Mouse (Mus musculus) lung, embryonic 14.5 days (tissue): ENCODE results near the gene Pex5. TPM values are rescaled to one million over a fixed set of nuclear protein-coding genes. Genes with fewer than 3 reads are reported as not detected.

Experiments
- ATAC-seq: fragments of 200-750 bp; cut with Nextera tagmentation; 2 replicates; pipeline ENCODE4 v1.8.0; 2017; ENCODE audit warnings: mild to moderate bottlenecking, moderate TSS enrichment, moderate library complexity; ENCODE audit not compliant: insufficient read depth
- DNase-seq: peaks from one replicate; pipeline ENCODE4 v3.0.0-alpha.2; 2015
- H3K27ac ChIP-seq: fragments of 300-500 bp; sonication (generic); 2 replicates; pipeline ENCODE4 v1.5.1; 2014; ENCODE audit warnings: low read depth, mild to moderate bottlenecking, moderate library complexity
- H3K27me3 ChIP-seq: fragments of 300-500 bp; sonication (generic); 2 replicates; pipeline ENCODE4 v1.6.1; 2014; ENCODE audit warnings: low read length, control low read depth; ENCODE audit not compliant: insufficient read depth
- H3K36me3 ChIP-seq: fragments of 300-500 bp; sonication (generic); 2 replicates; pipeline ENCODE4 v1.6.1; 2014; ENCODE audit warnings: control low read depth; ENCODE audit not compliant: insufficient read depth
- H3K4me1 ChIP-seq: fragments of 300-500 bp; sonication (generic); 2 replicates; pipeline ENCODE4 v1.6.1; 2014; ENCODE audit warnings: antibody characterized with exemption, control low read depth; ENCODE audit not compliant: insufficient read depth
- H3K4me2 ChIP-seq: fragments of 300-500 bp; sonication (generic); 2 replicates; pipeline ENCODE4 v1.6.1; 2014; ENCODE audit warnings: mild to moderate bottlenecking
- H3K4me3 ChIP-seq: fragments of 300-500 bp; sonication (generic); 2 replicates; pipeline ENCODE4 v1.5.1; 2014; ENCODE audit warnings: low read depth, low read length
- H3K9ac ChIP-seq: fragments of 300-500 bp; sonication (generic); 2 replicates; pipeline ENCODE4 v1.6.1; 2014
- H3K9me3 ChIP-seq: fragments of 300-500 bp; sonication (generic); 2 replicates; pipeline ENCODE4 v1.6.1; 2016; ENCODE audit warnings: low read depth, low read length, control low read depth
- CTCF ChIP-seq: IDR thresholded peaks from 2 replicates; pipeline ENCODE4 v1.5.1; 2016; ENCODE audit warnings: antibody characterized with exemption, low read depth
- WGBS: fragments of 180-500 bp; shearing (Covaris S2); extraction: QIAGEN DNeasy Blood & Tissue Kit; methylation state at CpG from one replicate; pipeline ENCODE4 v1.1.7; 2014; 5-methylcytosine and 5-hydroxymethylcytosine counted together
- polyA plus RNA-seq: library from polyadenylated mRNA; unstranded; fragments of >200 nt; fragmentation: Nextera tagmentation; extraction: Ambion mirVana; gene quantifications from 2 replicates; pipeline ENCODE4 v1.2.1, GENCODE M21; 2014

Gene Pex5
- polyA plus RNA-seq, 1 experiment from 2014 or later: 31.3 TPM

GRCm38 (mm10) chr6:124449668-124450383 is 35.0 kb upstream of the Pex5 start:
- no peak overlapping the region for H3K9ac ChIP-seq

DNA sequence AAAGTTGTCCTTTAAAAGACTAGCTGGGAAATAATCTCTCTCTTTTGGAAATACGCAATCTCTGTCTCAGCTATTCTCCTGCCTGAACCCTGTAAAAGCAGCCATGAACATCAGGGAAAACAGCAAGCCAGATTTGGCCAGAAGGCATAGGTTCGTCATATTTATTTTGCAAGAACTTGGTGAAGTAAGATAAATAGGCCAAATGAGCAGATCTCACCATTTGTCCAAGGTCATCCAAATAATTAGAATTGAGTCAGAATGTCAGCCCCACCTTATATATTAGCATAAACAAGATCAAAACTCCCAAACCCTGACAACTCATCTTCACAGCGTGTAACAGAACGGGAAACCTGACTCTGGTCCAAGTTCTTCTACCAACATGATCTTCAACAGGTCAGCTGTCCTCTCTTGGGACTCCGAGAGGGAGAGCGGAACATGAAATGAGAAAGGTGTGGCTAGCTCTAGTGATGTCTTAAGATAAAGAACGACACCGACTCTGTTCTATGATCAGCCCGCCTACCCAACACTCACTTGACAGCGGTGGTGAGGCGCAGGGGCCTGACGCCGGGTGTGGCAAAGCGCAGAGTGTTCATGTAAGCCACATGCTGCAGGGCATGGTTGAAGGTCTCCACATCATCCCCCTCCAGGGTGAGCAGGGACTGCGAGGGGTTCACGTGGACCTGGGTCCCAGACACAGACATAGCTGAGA is 34.2 kb upstream of the Pex5 start:
- Histone ChIP-seq H3K36me3 (no peaks in the 10 kb centered on the region), H3K9me3 (no peaks in the 10 kb centered on the region), H3K4me3 (no peak overlapping the region), H3K4me1 (no peaks in the 10 kb centered on the region), H3K4me2 (no peak overlapping the region), H3K9ac (no peak overlapping the region), H3K27me3 (no peaks in the 10 kb centered on the region), H3K27ac (no peak overlapping the region)
- TF ChIP-seq CTCF: no peak
- ATAC-seq: no peak
- no peak for DNase-seq
- WGBS: 86% methylated on average over 16 of the region's 16 CpGs

More at GRCm38 (mm10) chr6:124449668-124450383, 35.0 kb upstream of the Pex5 start:
- Histone ChIP-seq H3K27me3 (no peaks in the 10 kb centered on the region), H3K27ac (no peak overlapping the region), H3K4me1 (no peaks in the 10 kb centered on the region), H3K9me3 (no peaks in the 10 kb centered on the region), H3K4me2 (no peak overlapping the region), H3K36me3 (no peaks in the 10 kb centered on the region), H3K4me3 (no peak overlapping the region)
- TF ChIP-seq CTCF: no peak
- DNase-seq (no peak), ATAC-seq (no peak)
- WGBS: 75% methylated on average over 18 of the region's 18 CpGs

DNA sequence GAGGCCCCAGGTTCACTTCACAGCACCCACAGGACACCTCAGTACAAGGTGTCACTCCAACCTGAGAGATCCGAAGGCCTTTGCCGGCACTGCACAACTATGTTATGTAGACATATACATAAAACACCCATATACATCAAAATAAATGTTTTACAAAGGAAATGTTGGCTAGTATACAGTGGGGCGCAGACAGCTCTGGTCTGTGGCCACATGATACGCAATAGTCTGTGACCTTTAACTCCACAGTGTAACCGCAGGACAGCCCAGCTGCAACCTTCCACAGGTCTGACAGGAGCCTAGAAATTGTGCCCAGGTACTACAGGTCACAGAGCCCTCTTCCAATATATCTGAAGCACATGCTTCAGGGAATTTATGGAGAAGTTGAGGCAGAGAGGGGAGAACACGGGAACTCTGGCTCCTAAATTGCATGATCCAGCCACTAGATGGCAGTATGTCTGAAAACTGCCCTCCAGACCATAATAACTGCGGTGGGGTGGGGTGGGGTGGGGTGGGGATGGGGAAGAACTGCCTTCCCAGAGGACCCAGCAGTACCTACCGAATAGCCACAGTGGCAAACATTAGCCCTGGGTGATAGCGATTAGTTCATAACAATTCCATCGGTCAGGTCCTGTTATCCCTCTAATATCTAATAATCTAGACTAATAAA is 33.5 kb upstream of the Pex5 start:
- no peaks in the 10 kb centered on the region for H3K36me3 ChIP-seq
- H3K4me2 ChIP-seq: no peak overlapping the region
- no peaks in the 10 kb centered on the region for H3K27me3 ChIP-seq
- no peak overlapping the region for H3K27ac ChIP-seq
- H3K4me1 ChIP-seq: no peaks in the 10 kb centered on the region
- peak; percentile 15 for DNase-seq
- H3K9me3 ChIP-seq: no peaks in the 10 kb centered on the region
- WGBS: 67% methylated on average over 10 of the region's 10 CpGs
- H3K4me3 ChIP-seq: no peak overlapping the region
- H3K9ac ChIP-seq: no peak overlapping the region
- no peak for ATAC-seq
- peak; percentile 45 for TF ChIP-seq CTCF

DNA sequence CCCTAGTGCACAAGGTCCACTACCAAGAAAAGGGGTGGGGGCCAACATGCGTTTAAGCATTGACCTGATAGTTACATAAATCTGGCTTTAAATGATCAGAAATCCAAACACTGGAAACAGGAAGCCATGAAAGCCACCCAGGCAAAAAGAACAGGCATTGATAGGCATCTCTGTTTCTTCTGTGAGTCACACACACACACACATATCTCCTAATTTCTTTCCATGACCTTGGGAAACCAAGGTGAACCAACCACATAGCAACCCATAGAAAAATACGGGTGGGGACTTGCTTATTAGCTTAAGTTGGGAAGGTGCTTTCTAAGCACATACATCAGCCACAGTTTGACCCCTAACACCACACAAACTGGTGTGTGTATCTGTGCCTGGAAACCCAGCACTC is 32.5 kb upstream of the Pex5 start:
- Histone ChIP-seq H3K36me3 (no peaks in the 10 kb centered on the region), H3K27me3 (no peaks in the 10 kb centered on the region), H3K9me3 (no peaks in the 10 kb centered on the region), H3K4me3 (no peak overlapping the region), H3K27ac (no peak overlapping the region), H3K9ac (no peak overlapping the region), H3K4me2 (no peak overlapping the region), H3K4me1 (no peaks in the 10 kb centered on the region)
- no peak for TF ChIP-seq CTCF
- DNase-seq: no peak
- ATAC-seq: no peak
- WGBS: 71% methylated on average over 2 of the region's 2 CpGs

- Histone ChIP-seq H3K9me3 (no peaks in the 10 kb centered on the region), H3K4me3 (no peak overlapping the region), H3K4me1 (no peaks in the 10 kb centered on the region), H3K36me3 (no peaks in the 10 kb centered on the region), H3K27ac (no peak overlapping the region), H3K9ac (no peak overlapping the region), H3K27me3 (no peaks in the 10 kb centered on the region), H3K4me2 (no peak overlapping the region)
- ATAC-seq: no peak
- DNase-seq: no peak
- WGBS: 94% methylated on average over 9 of the region's 9 CpGs
- no peak for TF ChIP-seq CTCF
Observed at GRCm38 (mm10) chr6:124446459-124446858, 31.6 kb upstream of the Pex5 start.

GRCm38 (mm10) chr6:124446024-124446423 is 31.2 kb upstream of the Pex5 start:
- Histone ChIP-seq H3K9ac (no peak overlapping the region), H3K4me2 (no peak overlapping the region), H3K36me3 (no peaks in the 10 kb centered on the region), H3K27ac (no peak overlapping the region), H3K4me3 (no peak overlapping the region), H3K27me3 (no peaks in the 10 kb centered on the region), H3K9me3 (no peaks in the 10 kb centered on the region), H3K4me1 (no peaks in the 10 kb centered on the region)
- 88% methylated on average over 2 of the region's 2 CpGs for WGBS
- ATAC-seq (no peak), DNase-seq (no peak)
- no peak for TF ChIP-seq CTCF

GRCm38 (mm10) chr6:124443338-124443737 is 28.5 kb upstream of the Pex5 start:
- H3K27ac ChIP-seq: no peak overlapping the region
- no peak overlapping the region for H3K9ac ChIP-seq
- H3K9me3 ChIP-seq: no peaks in the 10 kb centered on the region
- no peak overlapping the region for H3K4me2 ChIP-seq
- ATAC-seq (no peak), DNase-seq (no peak)
- H3K27me3 ChIP-seq: no peaks in the 10 kb centered on the region
- no peak overlapping the region for H3K4me3 ChIP-seq
- no peaks in the 10 kb centered on the region for H3K36me3 ChIP-seq
- no peak for TF ChIP-seq CTCF
- WGBS: 86% methylated on average over 2 of the region's 2 CpGs
- H3K4me1 ChIP-seq: no peaks in the 10 kb centered on the region
